Mouse (Mus musculus) cortical plate, adult 2 months (tissue): ENCODE data around the gene Olfr1341.

Source experiments
- CTCF ChIP-seq: fragments of 200-500 bp; IDR thresholded peaks from 2 replicates; pipeline ENCODE4 v1.5.1; 2011; ENCODE audit warnings: mild to moderate bottlenecking, control low read depth, low read length; ENCODE audit not compliant: insufficient read depth; ENCODE audit errors: extremely low read depth
- POLR2A ChIP-seq: fragments of 200-500 bp; IDR thresholded peaks from 2 replicates; pipeline ENCODE4 v1.6.1; 2011; ENCODE audit warnings: mild to moderate bottlenecking, low read length, control low read depth; ENCODE audit not compliant: insufficient read depth; ENCODE audit errors: extremely low read depth

- no peak for TF ChIP-seq POLR2A
- TF ChIP-seq CTCF = no peak
Observed at GRCm38 (mm10) chr4:118703223-118703622, at the start of gene Olfr1341.
